Mouse (Mus musculus): ENCODE results near the gene Dnajc12. TPM values are rescaled to one million over a fixed set of nuclear protein-coding genes. Genes with fewer than 3 reads are reported as not detected.
"Not testable (repeated sequence)": the region's sequence is repeated elsewhere in the genome, so short reads cannot be mapped to it uniquely, and the experiment has no call there.

The Dnajc12 gene
- polyA plus RNA-seq, 1 experiment from 2014 or later: 9.8 TPM

DNA sequence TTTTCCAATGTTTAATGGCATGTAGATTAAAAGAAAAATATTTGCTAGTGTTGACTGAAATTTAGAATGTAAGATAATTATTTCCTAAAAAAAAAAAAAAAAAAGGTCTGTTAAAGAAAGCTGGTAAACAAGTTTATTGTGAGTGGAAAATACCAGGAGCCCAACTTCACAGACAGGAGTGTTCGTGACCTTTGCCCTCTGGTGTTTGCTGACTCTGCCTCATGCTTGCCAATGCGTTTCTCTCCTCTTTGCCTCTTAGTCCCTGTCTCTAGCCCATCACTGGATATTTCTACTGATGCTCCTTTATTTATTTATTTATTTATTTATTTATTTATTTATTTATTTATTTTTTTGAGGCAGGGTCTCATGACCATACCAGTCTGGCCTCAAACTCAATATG is 21.4 kb downstream of the Dnajc12 start:
- ATAC-seq (no peak), DNase-seq (ENCODE audit: low spot score) (no peak)
- Histone ChIP-seq H3K9me3 (replicated peaks; ENCODE audit: control insufficient read depth, low read length) (no peaks in the 10 kb centered on the region), H3K9ac (ENCODE audit: low read length) (no peak overlapping the region), H3K36me3 (ENCODE audit: control insufficient read depth, insufficient read depth, low read length) (no peaks in the 10 kb centered on the region), H3K4me2 (ENCODE audit: low read length) (no peak overlapping the region), H3K27me3 (replicated peaks; ENCODE audit: control insufficient read depth, insufficient read depth, low read length) (no peaks in the 10 kb centered on the region), H3K4me1 (ENCODE audit: control insufficient read depth, insufficient read depth, low read length) (no peaks in the 10 kb centered on the region), H3K27ac (ENCODE audit: low read depth, low read length) (no peak overlapping the region), H3K4me3 (ENCODE audit: low read depth, low read length) (no peak overlapping the region)
- 90% methylated on average over 2 of the region's 2 CpGs for WGBS

DNA sequence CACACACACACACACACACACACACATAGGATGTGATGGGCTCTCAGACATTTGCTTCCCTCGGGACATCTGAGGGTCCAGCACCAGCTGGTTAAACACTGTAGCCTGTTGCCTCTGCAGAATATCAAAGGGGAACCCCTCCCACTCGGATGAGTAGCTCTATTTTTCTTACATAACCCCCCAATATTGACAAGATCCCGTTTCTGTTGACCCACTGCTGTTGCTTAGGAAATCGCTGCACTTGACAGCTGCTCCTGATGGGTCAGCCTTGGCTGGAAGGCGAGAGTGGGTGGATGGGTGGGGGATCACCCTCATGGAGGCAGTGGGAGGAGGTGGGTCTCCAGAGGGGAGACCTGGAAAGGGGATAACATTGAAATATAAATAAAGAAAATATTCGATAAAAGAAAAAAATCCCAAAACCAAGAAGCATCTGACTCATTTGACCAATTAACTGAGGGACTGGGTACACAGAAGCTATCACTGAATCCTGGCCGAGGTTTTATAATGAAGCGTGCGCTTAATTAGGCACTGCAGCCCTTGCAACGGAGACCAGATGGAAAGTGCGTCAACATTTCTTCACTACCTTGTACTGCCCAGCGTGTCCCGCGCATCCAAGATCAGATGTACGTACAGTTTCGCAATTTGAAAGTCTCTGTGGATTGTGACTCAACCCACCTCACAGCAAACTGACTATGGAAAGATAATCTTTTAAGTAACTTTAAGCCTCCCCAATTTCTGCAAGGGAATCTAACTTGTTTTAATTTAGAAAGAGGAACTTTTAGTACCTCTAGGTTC is 28.1 kb downstream of the Dnajc12 start:
- Histone ChIP-seq H3K9ac (ENCODE audit: low read length) (no peak overlapping the region), H3K4me1 (ENCODE audit: control insufficient read depth, insufficient read depth, low read length) (no peaks in the 10 kb centered on the region; the same call in 1 of the 2 replicates), H3K36me3 (ENCODE audit: control insufficient read depth, insufficient read depth, low read length) (no peaks in the 10 kb centered on the region), H3K4me2 (ENCODE audit: low read length) (no peak overlapping the region), H3K27me3 (replicated peaks; ENCODE audit: control insufficient read depth, insufficient read depth, low read length) (no peaks in the 10 kb centered on the region), H3K4me3 (ENCODE audit: low read depth, low read length) (no peak overlapping the region), H3K9me3 (replicated peaks; ENCODE audit: control insufficient read depth, low read length) (no peaks in the 10 kb centered on the region), H3K27ac (ENCODE audit: low read depth, low read length) (no peak overlapping the region)
- 48% methylated on average over 16 of the region's 16 CpGs for WGBS
- peak; percentile 65 for ATAC-seq
- DNase-seq (ENCODE audit: low spot score): peak; percentile 46

GRCm38 (mm10) chr10:63411674-63412073 is 29.4 kb downstream of the Dnajc12 start:
- not testable (repeated sequence) for DNase-seq (ENCODE audit: low spot score); H3K27me3 ChIP-seq (replicated peaks; ENCODE audit: control insufficient read depth, insufficient read depth, low read length); H3K4me2 ChIP-seq (ENCODE audit: low read length); H3K36me3 ChIP-seq (ENCODE audit: control insufficient read depth, insufficient read depth, low read length); H3K4me1 ChIP-seq (ENCODE audit: control insufficient read depth, insufficient read depth, low read length); H3K4me3 ChIP-seq (ENCODE audit: low read depth, low read length); ATAC-seq; H3K27ac ChIP-seq (ENCODE audit: low read depth, low read length); H3K9me3 ChIP-seq (replicated peaks; ENCODE audit: control insufficient read depth, low read length); H3K9ac ChIP-seq (ENCODE audit: low read length)
- over 99% methylated on average over 6 of the region's 7 CpGs for WGBS

GRCm38 (mm10) chr10:63412756-63413155 is 30.5 kb downstream of the Dnajc12 start:
- Histone ChIP-seq H3K27ac (ENCODE audit: low read depth, low read length) (no peak overlapping the region), H3K27me3 (replicated peaks; ENCODE audit: control insufficient read depth, insufficient read depth, low read length) (no peaks in the 10 kb centered on the region), H3K36me3 (ENCODE audit: control insufficient read depth, insufficient read depth, low read length) (no peaks in the 10 kb centered on the region), H3K9ac (ENCODE audit: low read length) (no peak overlapping the region), H3K4me2 (ENCODE audit: low read length) (no peak overlapping the region), H3K4me3 (ENCODE audit: low read depth, low read length) (no peak overlapping the region), H3K9me3 (replicated peaks; ENCODE audit: control insufficient read depth, low read length) (no peaks in the 10 kb centered on the region), H3K4me1 (ENCODE audit: control insufficient read depth, insufficient read depth, low read length) (no peaks in the 10 kb centered on the region; the same call in 1 of the 2 replicates)
- ATAC-seq (no peak), DNase-seq (ENCODE audit: low spot score) (no peak)
- 88% methylated on average over 17 of the region's 17 CpGs for WGBS

DNA sequence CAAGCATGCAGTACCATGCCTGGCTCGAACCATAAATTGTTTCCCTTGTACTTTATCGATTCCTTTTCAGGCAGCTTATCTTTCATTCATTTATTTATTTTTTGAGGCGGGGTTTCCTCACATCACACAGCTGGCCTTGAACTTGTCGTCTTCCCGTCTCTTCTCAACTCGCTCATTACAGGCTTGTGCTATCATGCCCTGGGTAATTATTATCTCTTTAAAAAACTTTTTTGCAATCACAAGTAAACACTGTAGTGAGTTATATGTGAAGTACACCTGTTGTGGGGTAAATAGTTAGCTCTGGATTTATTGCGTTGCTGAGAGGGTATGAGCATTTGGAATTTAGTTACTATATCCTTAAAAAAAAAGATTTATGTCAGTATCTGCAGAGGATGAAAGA is 33.0 kb downstream of the Dnajc12 start:
- 87% methylated on average over 7 of the region's 7 CpGs for WGBS
- no peak for DNase-seq (ENCODE audit: low spot score)

GRCm38 (mm10) chr10:63415850-63416249 is 33.6 kb downstream of the Dnajc12 start:
- Histone ChIP-seq H3K27me3 (replicated peaks; ENCODE audit: control insufficient read depth, insufficient read depth, low read length) (no peaks in the 10 kb centered on the region), H3K9ac (ENCODE audit: low read length) (no peak overlapping the region), H3K4me3 (ENCODE audit: low read depth, low read length) (no peak overlapping the region), H3K4me2 (ENCODE audit: low read length) (no peak overlapping the region), H3K36me3 (ENCODE audit: control insufficient read depth, insufficient read depth, low read length) (no peaks in the 10 kb centered on the region), H3K4me1 (ENCODE audit: control insufficient read depth, insufficient read depth, low read length) (no peaks in the 10 kb centered on the region), H3K9me3 (replicated peaks; ENCODE audit: control insufficient read depth, low read length) (no peaks in the 10 kb centered on the region), H3K27ac (ENCODE audit: low read depth, low read length) (no peak overlapping the region)
- no peak for DNase-seq (ENCODE audit: low spot score)
- 63% methylated on average over 7 of the region's 7 CpGs for WGBS
- no peak for ATAC-seq

More for the DNA sequence above, 33.0 kb downstream of the Dnajc12 start:
- Histone ChIP-seq H3K4me1 (ENCODE audit: control insufficient read depth, insufficient read depth, low read length) (no peaks in the 10 kb centered on the region; the same call in 1 of the 2 replicates), H3K4me2 (ENCODE audit: low read length) (no peak overlapping the region), H3K27ac (ENCODE audit: low read depth, low read length) (no peak overlapping the region), H3K4me3 (ENCODE audit: low read depth, low read length) (no peak overlapping the region), H3K9ac (ENCODE audit: low read length) (no peak overlapping the region), H3K36me3 (ENCODE audit: control insufficient read depth, insufficient read depth, low read length) (no peaks in the 10 kb centered on the region), H3K9me3 (replicated peaks; ENCODE audit: control insufficient read depth, low read length) (no peaks in the 10 kb centered on the region), H3K27me3 (replicated peaks; ENCODE audit: control insufficient read depth, insufficient read depth, low read length) (no peaks in the 10 kb centered on the region)
- no peak for ATAC-seq

- no peaks in the 10 kb centered on the region for H3K27me3 ChIP-seq (replicated peaks; ENCODE audit: control insufficient read depth, insufficient read depth, low read length)
- no peak overlapping the region for H3K27ac ChIP-seq (ENCODE audit: low read depth, low read length)
- H3K9ac ChIP-seq (ENCODE audit: low read length): no peak overlapping the region
- no peaks in the 10 kb centered on the region for H3K9me3 ChIP-seq (replicated peaks; ENCODE audit: control insufficient read depth, low read length)
- H3K4me1 ChIP-seq (ENCODE audit: control insufficient read depth, insufficient read depth, low read length): no peaks in the 10 kb centered on the region
- no peak overlapping the region for H3K4me3 ChIP-seq (ENCODE audit: low read depth, low read length)
- H3K4me2 ChIP-seq (ENCODE audit: low read length): no peak overlapping the region
- 75% methylated on average over 5 of the region's 5 CpGs for WGBS
- ATAC-seq (no peak), DNase-seq (ENCODE audit: low spot score) (no peak)
- no peaks in the 10 kb centered on the region for H3K36me3 ChIP-seq (ENCODE audit: control insufficient read depth, insufficient read depth, low read length)
These were observed 34.8 kb downstream of the Dnajc12 start for GRCm38 (mm10) chr10:63417061-63417460.

- Histone ChIP-seq H3K36me3 (ENCODE audit: control insufficient read depth, insufficient read depth, low read length) (no peaks in the 10 kb centered on the region), H3K27ac (ENCODE audit: low read depth, low read length) (no peak within 1 kb of the TSS), H3K9me3 (replicated peaks; ENCODE audit: control insufficient read depth, low read length) (no peaks in the 10 kb centered on the region), H3K9ac (ENCODE audit: low read length) (no peak within 1 kb of the TSS), H3K4me1 (ENCODE audit: control insufficient read depth, insufficient read depth, low read length) (no peaks in the 10 kb centered on the region), H3K4me2 (ENCODE audit: low read length) (no peak within 1 kb of the TSS), H3K27me3 (replicated peaks; ENCODE audit: control insufficient read depth, insufficient read depth, low read length) (no peaks in the 10 kb centered on the region), H3K4me3 (ENCODE audit: low read depth, low read length) (no peak within 1 kb of the TSS)
- ATAC-seq (no peak), DNase-seq (ENCODE audit: low spot score) (peak; percentile 28)
- WGBS: 85% methylated on average over 18 of the region's 18 CpGs
These were observed 39.8 kb downstream of the Dnajc12 start, which contains the start of gene Gm7075 for GRCm38 (mm10) chr10:63421739-63422735. TSS of gene Gm7075 (minus strand) at chr10:63421789.

- Histone ChIP-seq H3K9ac (ENCODE audit: low read length) (no peak overlapping the region), H3K4me3 (ENCODE audit: low read depth, low read length) (no peak overlapping the region), H3K4me1 (ENCODE audit: control insufficient read depth, insufficient read depth, low read length) (no peaks in the 10 kb centered on the region), H3K4me2 (ENCODE audit: low read length) (no peak overlapping the region), H3K27me3 (replicated peaks; ENCODE audit: control insufficient read depth, insufficient read depth, low read length) (no peaks in the 10 kb centered on the region), H3K9me3 (replicated peaks; ENCODE audit: control insufficient read depth, low read length) (no peaks in the 10 kb centered on the region), H3K27ac (ENCODE audit: low read depth, low read length) (no peak overlapping the region), H3K36me3 (ENCODE audit: control insufficient read depth, insufficient read depth, low read length) (no peaks in the 10 kb centered on the region)
- DNase-seq (ENCODE audit: low spot score): no peak
- WGBS: 94% methylated on average over 5 of the region's 5 CpGs
- no peak for ATAC-seq
These were observed 40.4 kb downstream of the Dnajc12 start for GRCm38 (mm10) chr10:63422736-63422992.
